Mouse (Mus musculus) adrenal gland, postnatal 10 days (tissue): ENCODE measurements at regions not wholly inside any gene's neighbourhood (a gene's known extent, or its start where the extent isn't known, plus 50 kb on each side); places are given as distances from the start of the nearest gene placed in this dataset.

ENCODE experiments used
- DNase-seq: peaks from one replicate; pipeline ENCODE4 v3.0.0; 2021; ENCODE audit warnings: mixed read lengths

DNA sequence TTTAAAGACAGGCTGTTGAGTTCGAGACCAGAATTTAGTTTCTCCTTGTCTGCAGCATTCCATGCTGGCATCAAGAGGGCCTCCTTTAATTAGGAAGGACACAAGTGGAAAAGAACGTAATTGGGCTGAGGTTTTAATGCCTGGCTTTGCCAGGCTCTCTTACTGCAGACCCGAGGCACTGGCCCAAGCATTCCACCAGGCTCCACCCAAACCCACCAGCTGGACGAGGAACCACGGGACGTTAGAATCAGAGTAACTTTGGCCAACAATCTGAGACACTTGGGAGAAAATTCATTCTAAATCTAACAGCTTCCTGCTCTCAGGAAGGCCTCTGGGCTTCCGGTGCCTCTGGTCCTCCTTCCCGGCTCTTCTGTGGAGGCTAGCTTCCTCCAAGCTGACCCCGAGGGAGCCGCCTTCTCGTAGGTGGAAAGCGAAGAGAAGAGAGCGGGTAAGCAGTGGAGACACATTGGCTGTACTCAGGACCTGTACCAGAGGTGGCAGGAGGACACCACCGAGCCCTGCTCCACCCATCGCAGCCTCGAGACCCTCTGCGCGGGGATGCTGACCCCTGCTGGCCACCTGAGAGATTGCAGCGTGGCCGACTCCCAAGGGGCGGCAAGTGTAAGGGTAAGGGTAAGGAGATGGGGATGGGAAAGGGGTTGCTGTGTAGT, 105.5 kb downstream of the Tmem17 start:
- peak; percentile 94 for DNase-seq

DNA sequence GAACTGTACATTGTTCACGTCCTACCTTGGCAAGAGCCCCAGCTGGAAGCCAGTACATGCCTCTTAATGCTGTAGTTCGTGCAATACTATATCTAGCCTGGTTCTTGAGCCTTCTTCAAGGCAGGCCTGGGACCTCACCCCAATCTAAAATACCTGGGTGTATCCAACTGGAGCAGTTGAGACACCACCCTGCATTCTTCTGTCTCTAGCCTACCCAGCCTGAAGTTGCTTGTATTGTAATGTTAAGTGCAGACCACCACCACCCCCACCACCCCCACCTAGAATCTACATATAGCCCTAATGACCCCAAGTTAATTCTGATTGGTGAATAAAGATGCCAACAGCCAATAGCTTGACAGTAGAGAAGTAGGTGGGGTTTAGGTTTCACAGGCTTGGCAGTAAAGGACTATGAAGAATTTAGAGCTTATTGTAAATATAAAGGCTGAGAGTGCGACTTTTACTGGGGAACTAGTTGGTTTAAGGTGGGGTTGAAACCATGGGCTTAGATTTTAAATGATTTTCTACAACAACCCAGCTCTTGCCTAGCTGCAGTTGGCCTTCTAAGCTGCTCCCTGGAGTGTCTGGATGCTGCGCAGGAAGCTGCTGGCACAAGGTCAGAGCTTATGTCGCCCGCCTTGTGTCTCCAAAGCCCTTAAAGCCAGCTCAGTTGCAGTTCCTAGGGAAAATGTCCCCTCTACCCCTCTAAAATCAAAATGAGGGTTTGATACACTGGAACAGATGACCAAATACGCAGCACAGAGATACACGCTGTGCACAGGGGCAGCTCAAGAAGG, 109.2 kb downstream of the Tmem17 start:
- no peak for DNase-seq

DNA sequence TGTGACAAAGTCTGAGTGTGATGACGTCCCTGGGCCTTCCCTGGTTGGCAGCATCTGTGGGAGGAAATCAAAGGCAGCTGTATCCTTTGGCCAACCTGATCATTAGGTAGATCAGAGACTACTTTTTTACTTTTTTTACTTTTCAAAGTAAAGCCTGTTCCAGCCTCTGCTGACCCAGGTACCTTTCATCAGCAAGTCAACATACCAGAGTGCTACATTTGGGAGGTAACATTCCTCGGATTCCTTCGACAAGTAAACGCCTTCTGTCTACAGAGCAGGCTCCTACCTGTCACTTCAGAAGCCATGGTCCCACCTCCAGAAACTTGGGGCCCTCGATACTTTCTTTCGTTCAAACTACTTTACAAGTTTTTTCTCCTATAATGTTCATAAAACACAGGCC, 110.0 kb downstream of the Tmem17 start:
- DNase-seq, result no peak

DNA sequence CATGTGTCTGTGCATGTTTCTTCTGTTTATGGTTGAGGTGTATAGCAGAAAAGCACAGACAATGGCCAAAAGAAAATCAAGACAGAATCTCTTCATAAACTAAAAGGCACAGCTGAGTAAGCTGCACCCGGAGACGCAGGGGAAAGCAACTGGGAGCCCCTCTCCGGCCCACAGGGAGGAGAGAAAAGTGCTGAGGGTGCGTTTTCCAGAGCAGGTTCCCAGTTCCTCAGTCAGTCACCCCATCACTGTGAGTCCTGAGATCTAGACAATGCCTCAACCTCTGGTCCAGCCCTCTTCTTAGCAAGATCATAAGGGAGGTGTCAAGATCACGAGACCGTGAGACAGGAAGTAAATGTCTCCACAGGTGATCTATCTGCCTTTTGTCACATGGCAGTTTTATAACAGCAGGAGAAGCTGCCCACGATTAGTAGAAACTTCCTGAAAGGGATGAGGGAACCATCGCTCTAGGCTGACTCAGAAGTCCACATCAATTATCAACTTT, 110.7 kb downstream of the Tmem17 start:
- DNase-seq, result no peak

DNA sequence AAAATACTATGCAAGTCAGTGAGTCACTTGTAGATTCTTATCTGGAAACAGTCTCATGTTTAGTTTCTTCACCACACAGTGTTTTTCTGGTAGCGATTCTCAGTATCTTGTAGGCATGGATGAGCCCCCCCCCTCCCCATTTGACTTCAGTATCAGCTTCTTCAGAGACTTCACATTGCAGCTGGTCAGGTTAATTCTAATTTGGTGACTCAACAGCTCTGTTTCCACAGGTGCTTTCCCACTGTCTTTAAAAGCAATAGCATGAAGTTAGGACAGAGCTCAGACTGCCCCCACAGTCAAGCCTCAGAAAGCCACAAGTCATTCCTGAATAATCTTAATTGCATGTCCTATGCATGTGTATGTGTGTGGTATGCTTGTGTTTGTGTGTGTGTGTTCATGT, 114.5 kb downstream of the Tmem17 start:
- DNase-seq, result no peak

DNA sequence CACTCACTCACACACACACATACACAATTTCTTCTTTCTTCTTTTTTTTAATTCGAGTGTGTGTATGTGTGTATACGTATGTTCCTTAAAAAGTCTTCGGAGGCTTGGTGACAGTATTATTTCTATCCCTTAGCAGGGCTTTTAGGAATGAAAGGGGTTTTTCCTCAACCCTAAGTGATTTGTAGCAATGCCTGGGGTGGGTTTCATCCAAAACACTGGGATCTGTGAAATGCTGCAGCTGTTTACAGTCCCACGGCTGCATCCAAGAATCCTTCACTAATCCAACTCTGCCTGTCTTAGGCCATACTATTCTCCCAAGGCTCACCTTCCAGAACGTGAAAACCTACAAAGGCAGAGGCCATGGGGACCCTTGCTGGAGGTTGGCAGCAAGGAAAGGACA, 116.6 kb downstream of the Tmem17 start:
- no peak for DNase-seq

DNA sequence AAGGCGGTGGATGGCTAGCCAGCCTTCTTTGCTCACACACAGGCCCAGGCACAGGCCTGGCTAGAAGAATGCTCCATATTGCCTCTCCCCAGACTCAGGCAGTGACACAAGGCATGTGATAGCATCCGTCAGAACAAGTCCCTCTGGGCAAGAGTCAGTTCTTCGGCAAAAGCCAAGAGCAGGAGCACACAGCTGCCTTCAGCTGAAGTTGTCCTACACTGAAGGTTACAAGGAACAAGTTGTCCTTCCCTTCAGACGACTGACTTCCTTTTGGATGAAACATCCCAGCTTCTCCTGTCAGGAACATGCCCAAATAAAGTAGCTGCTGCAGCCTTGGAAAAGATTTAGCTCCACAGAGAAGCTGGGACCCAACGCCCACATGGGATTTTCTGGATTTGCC, 117.1 kb downstream of the Tmem17 start:
- peak; percentile 23 for DNase-seq

DNA sequence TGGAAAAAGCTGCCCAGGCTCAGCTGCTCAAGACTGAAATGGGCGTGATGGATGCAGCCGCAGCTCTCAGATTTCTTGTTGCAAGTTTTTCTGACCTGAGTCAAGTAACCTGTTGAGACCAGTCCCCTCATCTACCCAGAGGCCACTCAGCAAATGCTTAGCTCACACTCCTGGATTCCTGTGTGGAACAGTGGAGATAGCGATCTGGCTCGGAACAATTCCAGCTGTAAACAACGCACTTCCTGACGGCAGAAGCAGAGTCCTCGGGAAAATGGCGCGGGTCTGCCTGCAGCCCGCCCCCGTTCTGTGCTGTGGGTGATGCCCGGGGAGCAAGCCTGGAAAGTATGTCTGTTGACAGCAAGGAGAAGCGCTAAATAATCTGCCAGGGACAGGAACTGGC, 117.7 kb downstream of the Tmem17 start:
- peak; percentile 68 for DNase-seq

DNA sequence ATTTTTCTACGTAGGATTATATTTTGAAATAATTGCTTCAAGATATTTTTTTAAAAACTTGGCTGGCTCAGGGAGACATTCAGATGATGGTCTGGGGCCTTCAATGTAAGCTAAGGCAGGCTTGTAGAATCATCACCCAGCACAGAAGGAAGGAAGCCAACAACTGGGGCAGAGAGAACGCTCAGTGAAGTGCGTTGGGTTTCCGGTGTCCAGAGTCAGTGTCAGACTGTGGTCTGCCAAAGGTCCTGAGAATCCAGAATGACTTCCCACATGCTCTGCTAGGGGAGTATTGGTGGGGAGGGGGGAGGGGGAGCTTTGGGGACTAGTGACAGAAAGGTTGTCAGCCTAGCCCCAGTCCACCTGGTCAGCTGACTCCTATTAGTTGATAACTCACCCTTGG, 118.1 kb downstream of the Tmem17 start:
- DNase-seq, result no peak

DNA sequence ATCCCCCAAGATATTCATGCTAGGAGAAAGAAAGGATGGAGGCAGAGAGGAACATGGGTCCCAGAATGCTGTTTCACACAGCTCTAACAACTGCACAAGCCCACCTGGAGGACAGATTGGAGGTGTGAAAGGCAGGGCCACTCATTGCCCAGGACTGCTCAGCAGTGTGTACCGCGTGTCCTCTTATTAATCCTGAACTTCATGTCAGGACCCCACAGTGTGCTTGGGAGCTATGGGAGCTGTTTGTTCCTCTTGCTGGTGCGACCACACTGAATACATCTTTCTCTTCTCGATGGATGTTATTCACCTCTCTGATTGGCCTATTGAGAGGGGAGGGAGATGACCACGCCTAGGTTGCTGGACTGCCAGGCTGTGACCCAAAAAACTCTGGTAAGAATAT, 119.1 kb downstream of the Tmem17 start:
- no peak for DNase-seq

DNA sequence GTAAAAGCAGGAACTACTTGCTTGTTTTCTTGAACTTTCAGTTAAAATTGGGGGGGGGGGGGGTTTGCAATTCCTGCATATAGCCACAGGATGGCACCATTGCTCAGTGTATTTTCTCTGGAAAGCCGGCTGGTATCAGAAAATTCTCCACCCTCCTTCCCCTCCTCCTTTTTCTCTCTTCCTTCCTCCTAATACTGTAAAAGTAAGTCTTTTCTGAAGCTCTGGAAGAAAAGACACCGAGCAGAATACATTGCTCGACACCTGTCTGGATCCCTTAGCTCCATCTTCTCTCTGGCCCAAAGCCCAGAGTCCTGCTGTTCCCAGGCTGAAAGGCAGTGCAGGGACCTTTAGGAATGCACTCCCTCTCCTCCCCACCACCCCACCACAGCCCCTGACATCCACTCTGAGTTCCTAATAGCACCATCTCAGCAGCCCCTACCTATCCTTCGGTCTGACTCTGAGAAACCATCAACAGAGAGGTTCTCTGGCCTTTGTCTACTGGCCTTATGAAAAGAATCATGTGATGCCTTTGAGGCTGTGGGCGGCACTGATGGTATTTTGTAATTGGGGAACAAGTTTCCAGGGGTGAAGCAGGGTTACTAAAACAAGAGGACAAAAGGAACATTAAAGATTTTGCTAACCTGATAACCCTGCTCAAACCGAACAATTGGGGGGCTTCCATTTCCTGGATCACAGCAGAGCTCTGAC, 119.9 kb downstream of the Tmem17 start:
- DNase-seq, result peak; percentile 55

DNA sequence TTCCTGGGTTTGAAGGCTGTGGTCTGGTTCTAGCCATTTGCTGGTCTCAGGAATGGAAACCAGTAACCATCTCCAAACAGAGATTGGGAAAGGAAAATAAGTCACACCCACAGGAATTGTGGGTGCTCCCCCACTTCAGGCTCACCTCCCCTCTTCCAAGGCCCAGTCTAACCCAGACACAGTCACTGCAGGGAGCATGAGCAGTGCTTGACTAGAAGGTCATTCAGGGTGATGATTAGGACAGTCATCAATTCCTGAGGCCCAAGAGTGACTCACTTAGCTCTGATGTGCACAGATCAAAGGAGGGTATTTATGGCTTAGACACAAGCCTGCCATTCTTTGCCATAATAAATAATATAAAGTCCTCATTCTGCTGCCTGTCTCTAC, 120.4 kb downstream of the Tmem17 start:
- DNase-seq, result peak; percentile 61

DNA sequence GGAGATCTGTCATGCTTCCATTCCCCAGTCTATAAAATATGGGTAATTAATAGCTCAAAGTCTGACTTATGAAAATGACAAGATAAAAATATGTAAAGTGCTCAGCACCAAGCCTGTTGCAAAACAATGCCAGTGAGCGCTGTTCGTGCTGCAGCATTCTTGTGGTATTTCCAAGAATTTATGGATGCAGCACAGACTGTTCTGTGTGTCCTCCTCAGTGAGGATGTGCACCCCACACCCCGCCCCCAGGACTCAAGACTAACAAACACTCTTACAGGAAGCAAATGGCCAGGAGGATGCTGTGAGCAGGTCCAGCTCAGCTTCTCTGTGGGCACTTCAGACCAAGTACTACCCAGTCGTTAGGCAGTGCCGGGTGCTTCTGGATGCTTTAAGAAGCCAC, 121.1 kb downstream of the Tmem17 start:
- peak; percentile 45 for DNase-seq

DNA sequence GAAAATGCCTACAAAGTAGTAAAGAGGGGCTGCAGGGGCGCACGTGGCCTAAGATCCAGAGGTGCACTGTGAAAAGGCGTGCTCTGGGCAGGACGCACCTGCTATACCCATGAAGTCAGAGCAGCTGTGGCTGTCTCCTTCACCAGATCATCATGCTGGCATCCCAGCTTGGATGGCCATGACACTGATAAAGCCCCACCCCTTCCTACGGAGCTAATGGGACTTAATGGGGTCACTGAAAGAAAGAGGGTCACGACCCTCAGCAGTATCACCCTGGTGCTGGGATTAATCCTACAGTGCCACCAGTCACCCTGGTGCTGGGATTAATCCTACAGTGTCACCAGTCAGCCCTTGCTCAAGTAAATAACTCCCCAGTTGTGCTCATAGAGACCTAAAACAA, 122.1 kb downstream of the Tmem17 start:
- no peak for DNase-seq

DNA sequence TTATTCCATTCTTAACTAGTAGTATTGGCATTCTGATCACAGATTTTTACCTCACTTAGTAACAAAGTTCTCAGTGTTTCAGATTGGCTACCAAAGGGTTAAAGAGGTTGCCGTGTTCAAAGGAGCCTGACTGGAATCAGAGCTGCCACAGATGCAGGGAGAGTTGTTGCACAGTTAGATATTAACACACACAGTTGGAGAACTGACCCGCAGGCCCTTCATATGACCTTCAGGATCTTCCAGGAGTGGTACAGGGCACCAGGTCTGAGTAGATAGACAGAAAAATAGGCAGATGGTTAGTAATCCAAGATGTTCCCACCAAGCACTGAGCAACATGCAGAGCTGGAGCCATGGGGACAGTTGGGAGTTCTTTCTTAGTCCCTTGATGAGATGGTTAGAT, 123.1 kb downstream of the Tmem17 start:
- no peak for DNase-seq

DNA sequence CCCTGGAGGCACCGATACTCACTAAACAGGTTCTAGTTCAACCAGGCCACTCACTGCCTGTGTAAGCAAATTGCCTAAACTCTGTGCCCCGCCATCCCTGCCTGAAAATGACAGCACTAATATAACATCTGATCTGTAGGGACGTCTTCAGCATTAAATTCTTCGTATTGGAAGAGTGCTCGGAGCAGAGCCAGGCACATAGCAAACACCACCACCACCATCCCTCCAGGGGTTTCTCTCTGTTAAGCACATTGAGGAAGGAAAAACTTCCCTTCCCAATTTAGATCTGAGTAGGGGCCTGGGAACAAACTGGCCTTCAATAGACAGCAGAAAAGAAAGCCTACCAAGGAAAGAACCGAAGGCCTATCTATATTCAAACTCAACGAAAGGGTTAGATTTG, 124.4 kb downstream of the Tmem17 start:
- no peak for DNase-seq

DNA sequence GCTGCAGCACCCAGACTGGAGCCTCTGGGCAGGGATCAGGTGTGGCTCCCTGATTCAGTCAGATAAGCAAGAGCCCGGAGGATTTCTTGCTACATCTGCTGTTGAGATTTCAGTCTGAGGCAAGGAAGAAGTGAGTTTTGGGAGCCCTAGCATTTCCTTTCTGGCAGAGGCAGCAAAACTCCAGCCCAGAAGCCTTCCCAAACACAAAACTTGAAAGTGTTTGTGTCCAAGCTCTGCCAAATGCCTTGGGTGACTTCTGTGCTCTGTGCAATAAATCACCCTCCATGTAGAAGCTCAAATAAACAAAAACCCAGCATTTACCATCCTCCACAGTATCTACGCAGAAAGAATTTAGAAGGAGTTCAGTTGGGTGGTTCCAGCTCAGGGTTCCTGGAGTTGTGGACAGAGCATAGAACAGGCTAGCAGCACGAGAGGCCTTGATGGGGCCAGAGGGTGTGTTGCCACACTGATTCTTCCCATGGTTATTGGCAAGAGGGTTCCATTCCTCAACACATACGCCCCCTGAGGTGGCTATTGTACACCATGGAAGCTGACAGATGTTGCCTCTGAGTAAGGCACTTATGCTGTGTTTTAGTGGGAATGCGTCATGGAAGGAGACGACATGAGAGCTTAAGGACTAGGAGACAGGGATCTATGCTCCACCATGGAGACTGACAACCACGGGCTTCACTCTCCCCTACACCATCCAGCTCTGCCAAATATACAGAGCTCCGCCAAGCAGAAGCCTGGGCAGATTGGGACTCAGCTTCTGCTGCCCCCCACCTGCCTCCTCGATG, 125.1 kb downstream of the Tmem17 start:
- DNase-seq, result peak; percentile 42

DNA sequence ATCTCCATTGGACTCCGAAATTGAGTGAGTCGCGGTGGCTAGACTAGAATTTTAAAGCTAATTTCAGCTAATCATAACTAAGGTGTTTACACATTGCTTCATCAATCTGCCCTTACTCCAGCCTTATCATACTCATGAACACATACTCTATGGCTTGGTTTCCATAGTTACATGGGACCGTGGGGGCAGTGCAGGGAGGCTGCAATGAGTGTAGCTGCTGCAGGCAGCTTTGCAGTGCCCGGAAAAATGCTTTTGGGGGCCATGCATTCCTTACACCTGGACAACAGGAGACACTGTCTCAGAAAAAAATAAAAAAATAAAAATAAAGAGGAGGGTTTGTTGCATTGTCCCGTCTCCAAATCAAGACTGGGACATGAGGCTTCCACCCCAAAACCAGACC, 126.3 kb downstream of the Tmem17 start:
- DNase-seq, result no peak

DNA sequence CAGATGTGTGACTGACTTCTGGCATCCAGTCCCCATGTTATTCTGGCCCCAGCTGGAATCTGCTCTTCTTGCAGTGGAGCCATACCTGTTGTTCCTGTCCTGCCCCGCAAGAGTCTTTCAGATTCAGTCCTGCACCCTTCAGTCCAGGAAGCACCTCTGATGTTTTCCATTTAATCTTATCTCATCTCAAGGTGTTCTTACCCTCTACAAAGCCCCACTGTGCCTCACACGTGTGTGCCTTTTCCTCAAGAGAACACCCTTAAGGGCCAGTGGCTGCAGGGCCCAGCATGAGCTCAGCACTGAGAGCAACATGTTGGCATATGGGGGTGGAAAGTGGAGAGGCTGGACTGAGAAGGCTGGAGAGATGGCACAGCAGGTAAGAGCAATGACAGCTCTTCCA, 126.8 kb downstream of the Tmem17 start:
- DNase-seq, result no peak

DNA sequence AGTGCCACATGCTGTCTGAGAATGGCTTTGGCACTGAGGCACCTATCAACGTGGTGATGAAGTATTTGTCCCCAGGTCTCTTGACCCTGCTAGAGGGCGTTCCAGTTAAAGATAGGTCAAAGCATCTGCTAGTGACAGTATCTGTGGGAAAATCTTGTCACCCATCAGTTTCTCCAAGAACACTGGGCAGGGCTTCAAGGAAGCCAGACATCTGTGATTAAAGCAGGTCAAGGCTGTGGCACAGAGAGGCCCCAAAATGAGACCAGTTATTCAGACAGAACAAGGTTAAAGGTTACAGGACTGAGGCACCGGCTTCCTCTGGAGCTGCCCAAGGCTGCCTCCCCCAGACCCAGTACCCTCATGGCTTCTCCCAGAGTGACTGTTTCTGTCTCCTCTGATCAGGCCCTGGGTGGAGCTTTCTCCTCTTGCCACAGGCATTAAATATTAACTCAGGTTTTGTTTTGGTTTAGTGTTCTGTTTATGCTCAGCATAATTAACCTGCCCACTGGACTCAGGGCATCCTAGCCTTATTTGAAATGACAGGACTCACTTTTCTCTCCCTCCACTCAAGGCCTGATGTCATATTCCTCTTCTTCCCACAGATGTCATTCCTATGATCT, 128.6 kb downstream of the Tmem17 start:
- DNase-seq, result no peak

DNA sequence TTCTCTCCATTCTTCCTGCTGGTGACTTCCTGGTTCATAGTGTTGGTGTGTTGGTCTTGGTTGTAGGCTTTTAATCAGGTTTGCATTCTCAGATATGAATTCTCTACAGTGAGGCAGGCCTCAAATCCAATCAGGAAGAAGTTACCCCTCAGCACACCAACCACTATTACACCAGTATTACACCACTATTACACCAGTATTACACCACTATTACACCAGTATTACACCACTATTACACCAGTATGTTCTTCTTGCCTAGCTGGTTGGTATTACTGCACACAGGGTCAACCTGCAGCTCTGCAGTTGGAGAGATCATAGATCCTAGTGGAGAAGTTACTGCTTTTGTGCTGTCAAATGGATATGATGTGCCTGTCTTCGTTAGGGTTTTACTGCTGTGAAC, 129.6 kb downstream of the Tmem17 start:
- no peak for DNase-seq

DNA sequence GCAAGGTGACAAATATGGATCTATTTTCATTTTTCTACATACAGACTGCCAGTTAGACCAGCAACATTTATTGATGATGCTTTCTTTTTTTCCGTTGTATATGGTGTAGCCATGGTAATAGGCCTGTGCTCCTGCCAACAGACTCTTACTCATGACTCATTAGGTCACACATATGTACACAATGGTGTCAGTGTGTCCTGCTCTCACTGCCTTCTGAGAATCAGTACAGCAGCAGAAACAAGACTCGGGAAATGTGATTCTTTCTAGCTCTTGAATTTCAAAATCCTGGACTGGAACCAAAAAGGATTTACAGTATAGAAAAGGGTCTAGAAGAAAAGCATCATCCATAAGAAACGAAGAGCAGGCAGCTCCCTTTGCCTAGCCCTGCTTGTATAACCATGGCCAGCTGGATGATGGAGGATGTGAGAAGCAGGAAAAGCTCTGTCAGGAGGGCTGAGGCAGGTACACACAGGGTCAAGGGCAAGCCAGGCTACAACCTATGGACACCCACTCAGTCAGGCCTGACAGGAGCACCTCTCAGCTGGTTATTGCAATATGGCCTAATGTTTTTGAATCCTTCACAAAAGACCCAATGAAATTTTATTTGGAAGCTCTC, 132.2 kb downstream of the Tmem17 start:
- no peak for DNase-seq
